In genomic region chr8:75549284-75549683, GRCm38 (mm10) we compare ENCODE assay signal across 24 mouse cellular contexts.
"Had no signal": no experiment of that assay in that cellular context is flagged by ENCODE, and none has a peak within 500 bp of the region (broad histone marks: within the 10 kb centered on the region; RNA-seq: fewer than 3 reads in every experiment).

No protein-coding gene starts in this region.

- H3K4me1 ChIP-seq: heart, embryonic 13.5 days; heart, embryonic 15.5 days; hindbrain, embryonic 13.5 days; hindbrain, embryonic 15.5 days; limb, embryonic 13.5 days; limb, embryonic 15.5 days; liver, embryonic 12.5 days had no signal

- H3K9me3 ChIP-seq: heart, embryonic 13.5 days; heart, embryonic 15.5 days; hindbrain, embryonic 13.5 days; hindbrain, embryonic 15.5 days; limb, embryonic 13.5 days; limb, embryonic 15.5 days; liver, embryonic 12.5 days had no signal

- H3K4me3 ChIP-seq: gastrocnemius, adult 2 months; heart, adult 2 months; heart, embryonic 13.5 days; heart, embryonic 15.5 days; hindbrain, embryonic 13.5 days; hindbrain, embryonic 15.5 days; layer of hippocampus, adult 2 months; left cerebral cortex, adult 2 months; limb, embryonic 13.5 days; limb, embryonic 15.5 days; liver, embryonic 12.5 days had no signal

- DNase-seq: gastrocnemius, adult 2 months; gastrocnemius, postnatal 10 days; gastrocnemius, postnatal 36 days; heart, adult 11 months; heart, adult 2 months; heart, postnatal 14 days; heart, postnatal 36 days; kidney, adult 18-20 months; kidney, adult 8-10 months; kidney, postnatal 10 days; kidney, postnatal 25 days; kidney, postnatal 4 days had no signal

- H3K9ac ChIP-seq: heart, embryonic 13.5 days; heart, embryonic 15.5 days; hindbrain, embryonic 13.5 days; hindbrain, embryonic 15.5 days; limb, embryonic 13.5 days; limb, embryonic 15.5 days; liver, embryonic 12.5 days; liver, embryonic 14.5 days had no signal

- H3K27me3 ChIP-seq: heart, embryonic 13.5 days; heart, embryonic 15.5 days; hindbrain, embryonic 13.5 days; hindbrain, embryonic 15.5 days; limb, embryonic 13.5 days; limb, embryonic 15.5 days; liver, embryonic 12.5 days had no signal

- H3K27ac ChIP-seq: gastrocnemius, adult 2 months; heart, adult 2 months; heart, embryonic 13.5 days; heart, embryonic 15.5 days; hindbrain, embryonic 13.5 days; hindbrain, embryonic 15.5 days; hindbrain, postnatal 0 days; layer of hippocampus, adult 2 months; left cerebral cortex, adult 2 months; limb, embryonic 13.5 days; limb, embryonic 15.5 days; liver, embryonic 12.5 days; liver, embryonic 14.5 days had no signal

- H3K4me2 ChIP-seq: heart, embryonic 11.5 days; heart, embryonic 13.5 days; heart, embryonic 15.5 days; hindbrain, embryonic 13.5 days; hindbrain, embryonic 15.5 days; limb, embryonic 13.5 days; limb, embryonic 15.5 days; liver, embryonic 12.5 days had no signal

- ATAC-seq: hindbrain, postnatal 0 days; liver, embryonic 12.5 days had no signal

- H3K36me3 ChIP-seq: heart, embryonic 13.5 days; heart, embryonic 15.5 days; hindbrain, embryonic 13.5 days; hindbrain, embryonic 15.5 days; limb, embryonic 13.5 days; limb, embryonic 15.5 days; liver, embryonic 12.5 days had no signal
